Mouse (Mus musculus): ENCODE results near the gene Bcas3.
A peak's percentile ranks its signal among the peaks of the same experiment; 100 is the strongest.

- TF ChIP-seq POLR2A (IDR thresholded peaks at IDR 0.05; ENCODE audit: borderline replicate concordance, low read depth, low read length) (no peak), CTCF (IDR thresholded peaks at IDR 0.05; ENCODE audit: low read depth, low read length) (peak; percentile 51)
These were observed 491.4 kb downstream of the Bcas3 start for GRCm38 (mm10) chr11:85844144-85844965.
